Mouse (Mus musculus): Measurements from ENCODE around the gene Abi1.
"Not testable (repeated sequence)": the region's sequence is repeated elsewhere in the genome, so short reads cannot be mapped to it uniquely, and the experiment has no call there.

The Abi1 gene

GRCm38 (mm10) chr2:22957415-22957814 lies 82.6 kb downstream of the Abi1 start:
- DNase-seq, result no peak

GRCm38 (mm10) chr2:22955914-22956313 lies 84.1 kb downstream of the Abi1 start:
- DNase-seq, result no peak

GRCm38 (mm10) chr2:22954278-22954677 lies 85.8 kb downstream of the Abi1 start:
- no peak for DNase-seq

- no peak for DNase-seq
These were observed 90.1 kb downstream of the Abi1 start for GRCm38 (mm10) chr2:22949956-22950355.

- no peak for DNase-seq
These were observed 106.5 kb downstream of the Abi1 start for GRCm38 (mm10) chr2:22933556-22933955.

- no peak for DNase-seq
These were observed 111.8 kb downstream of the Abi1 start for GRCm38 (mm10) chr2:22928259-22928658.

GRCm38 (mm10) chr2:22925911-22926310 lies 114.1 kb downstream of the Abi1 start:
- DNase-seq, result not testable (repeated sequence)

- DNase-seq, result no peak
These were observed 121.4 kb downstream of the Abi1 start for GRCm38 (mm10) chr2:22918651-22919050.

GRCm38 (mm10) chr2:22914421-22914820 lies 125.6 kb downstream of the Abi1 start:
- peak; percentile 83 for DNase-seq

GRCm38 (mm10) chr2:22903947-22904346 lies 136.1 kb downstream of the Abi1 start:
- no peak for DNase-seq

- peak; percentile 95 for DNase-seq
These were observed 144.5 kb downstream of the Abi1 start, which contains the start of gene Pdss1 for GRCm38 (mm10) chr2:22895282-22896273. Gene Pdss1, plus strand, starts transcription at chr2:22895522.

- DNase-seq, result no peak
These were observed 145.1 kb downstream of the Abi1 start for GRCm38 (mm10) chr2:22894932-22895281.

Data from kidney, adult 9 months (tissue).